Mouse (Mus musculus) frontal cortex, adult 2 months (tissue): ENCODE measurements around the gene Vmn1r220. TPM values are rescaled to one million over a fixed set of nuclear protein-coding genes. Genes with fewer than 3 reads are reported as not detected.
"Not testable (repeated sequence)": the region's sequence is repeated elsewhere in the genome, so short reads cannot be mapped to it uniquely, and the experiment has no call there.

Source experiments
- DNase-seq, 2 experiments: peaks; one replicate each; pipeline ENCODE4 v3.0.0; 2022; ENCODE audit warnings: low spot score in 1 of 2; ENCODE audit errors: extremely low spot score in 1 of 2
- polyA plus RNA-seq: library from polyadenylated mRNA; depleted of rRNA; stranded (reverse); fragments of >200 nt; gene quantifications from 2 replicates; pipeline ENCODE4 v1.2.3, GENCODE M21; 2012; rRNA removed

The Vmn1r220 gene
- polyA plus RNA-seq = not detected in 2 replicates

- DNase-seq = no peak
These were observed at the start of gene Vmn1r220 for GRCm38 (mm10) chr13:23187875-23188274. Vmn1r220 (minus strand) TSS chr13:23187975.

- not testable (repeated sequence) for DNase-seq
These were observed 48.1 kb upstream of the Vmn1r220 start, which contains the start of gene Vmn1r222 for GRCm38 (mm10) chr13:23235847-23236246. Vmn1r222 (minus strand) TSS chr13:23235947.

GRCm38 (mm10) chr13:23213827-23214226 is 26.1 kb upstream of the Vmn1r220 start, which contains the start of gene Vmn1r221:
Vmn1r221 (plus strand) TSS chr13:23214127.
- DNase-seq = not testable (repeated sequence)

GRCm38 (mm10) chr13:23203885-23204284 is 16.1 kb upstream of the Vmn1r220 start:
- not testable (repeated sequence) for DNase-seq

GRCm38 (mm10) chr13:23166471-23166870 is 21.3 kb downstream of the Vmn1r220 start:
- DNase-seq = not testable (repeated sequence)

- DNase-seq = no peak
These were observed 28.8 kb downstream of the Vmn1r220 start, which contains the start of gene Vmn1r219 for GRCm38 (mm10) chr13:23159012-23159411. Vmn1r219 (plus strand) TSS chr13:23159312.

GRCm38 (mm10) chr13:23157848-23158247 is 29.9 kb downstream of the Vmn1r220 start:
- no peak for DNase-seq

- no peak for DNase-seq
These were observed 48.9 kb downstream of the Vmn1r220 start for GRCm38 (mm10) chr13:23138880-23139279.

GRCm38 (mm10) chr13:23133501-23133900 is 54.3 kb downstream of the Vmn1r220 start:
- no peak for DNase-seq

- no peak for DNase-seq
These were observed 54.7 kb downstream of the Vmn1r220 start, which contains the start of gene Vmn1r218 for GRCm38 (mm10) chr13:23133099-23133498. Vmn1r218 (plus strand) TSS chr13:23133155.

Other genes starting within 250 kb of the Vmn1r220 start
- not detected in 2 replicates for gene Vmn1r213, start 180.3 kb downstream of the Vmn1r220 start, polyA plus RNA-seq
- not detected in 2 replicates for gene Vmn1r214, start 157.6 kb downstream of the Vmn1r220 start, polyA plus RNA-seq
- not detected in 2 replicates for gene Vmn1r215, start 120.0 kb downstream of the Vmn1r220 start, polyA plus RNA-seq
- gene Vmn1r217, start 69.7 kb downstream of the Vmn1r220 start, polyA plus RNA-seq = not detected in 2 replicates
- not detected in 2 replicates for gene Vmn1r218, start 54.8 kb downstream of the Vmn1r220 start, polyA plus RNA-seq
- not detected in 2 replicates for gene Vmn1r219, start 28.7 kb downstream of the Vmn1r220 start, polyA plus RNA-seq
- gene Vmn1r221, start 26.2 kb upstream of the Vmn1r220 start, polyA plus RNA-seq = not detected in 2 replicates
- gene Vmn1r222, start 48.0 kb upstream of the Vmn1r220 start, polyA plus RNA-seq = not detected in 2 replicates
- gene Vmn1r223, start 59.2 kb upstream of the Vmn1r220 start, polyA plus RNA-seq = not detected in 2 replicates
- 16.4 and 18.5 TPM in 2 replicates for gene Zfp322a, start 181.2 kb upstream of the Vmn1r220 start, polyA plus RNA-seq
- 7.6 TPM in 2 replicates for gene Abt1, start 235.9 kb upstream of the Vmn1r220 start, polyA plus RNA-seq